Mouse (Mus musculus): ENCODE data around the gene Nos1.

- no peak for TF ChIP-seq GATA1 (IDR thresholded peaks at IDR 0.05; ENCODE audit: low read length)
- TF ChIP-seq TAL1 (IDR thresholded peaks at IDR 0.05; ENCODE audit: low read length) = no peak
Observed at GRCm38 (mm10) chr5:118008344-118008743, 227.5 kb downstream of the Nos1 start.

Measured in erythroblast, embryonic 14.5 days (primary cell).